Mouse (Mus musculus) heart, postnatal 0 days (tissue): ENCODE measurements at regions not wholly inside any gene's neighbourhood (a gene's known extent, or its start where the extent isn't known, plus 50 kb on each side); places are given as distances from the start of the nearest gene placed in this dataset.

Source experiments
- ATAC-seq: fragments of 200-750 bp; cut with Nextera tagmentation; 2 replicates; pipeline ENCODE4 v1.8.0; 2017; ENCODE audit warnings: low read depth, moderate number of reproducible peaks, moderate library complexity; ENCODE audit not compliant: insufficient read depth
- DNase-seq: peaks from one replicate; pipeline ENCODE4 v3.0.0-alpha.2; 2016; ENCODE audit warnings: low spot score
- H3K27ac ChIP-seq: fragments of 300-500 bp; sonication (generic); 2 replicates; pipeline ENCODE4 v1.5.1; 2014; ENCODE audit warnings: low read depth, mild to moderate bottlenecking
- H3K27me3 ChIP-seq: fragments of 300-500 bp; sonication (generic); 2 replicates; pipeline ENCODE4 v1.6.1; 2014; ENCODE audit warnings: low read length, mixed read lengths; ENCODE audit not compliant: control insufficient read depth, insufficient read depth
- H3K36me3 ChIP-seq: fragments of 300-500 bp; sonication (generic); replicated peaks from 2 replicates; pipeline ENCODE4 v1.6.1; 2014; ENCODE audit warnings: low read length, mixed read lengths; ENCODE audit not compliant: control insufficient read depth, insufficient read depth
- H3K4me1 ChIP-seq: fragments of 300-500 bp; sonication (generic); 2 replicates; pipeline ENCODE4 v1.6.1; 2014; ENCODE audit warnings: antibody characterized with exemption; ENCODE audit not compliant: control insufficient read depth, insufficient read depth
- H3K4me2 ChIP-seq: fragments of 300-500 bp; sonication (generic); 2 replicates; pipeline ENCODE4 v1.6.1; 2014; ENCODE audit warnings: low read depth, mild to moderate bottlenecking, low read length, moderate library complexity
- H3K4me3 ChIP-seq: fragments of 300-500 bp; sonication (generic); 2 replicates; pipeline ENCODE4 v1.5.1; 2014; ENCODE audit warnings: low read depth, low read length
- H3K9ac ChIP-seq: fragments of 300-500 bp; sonication (generic); replicated peaks from 2 replicates; pipeline ENCODE4 v1.6.1; 2014; ENCODE audit warnings: low read depth, low read length, mixed read lengths
- H3K9me3 ChIP-seq: fragments of 300-500 bp; sonication (generic); replicated peaks from 2 replicates; pipeline ENCODE4 v1.6.1; 2016; ENCODE audit warnings: low read length; ENCODE audit not compliant: control insufficient read depth
- CTCF ChIP-seq: IDR thresholded peaks from 2 replicates; pipeline ENCODE4 v1.5.1; 2016; ENCODE audit warnings: antibody characterized with exemption, control low read depth, low read depth
- EP300 ChIP-seq: IDR thresholded peaks from 2 replicates; pipeline ENCODE4 v1.6.1; 2016; ENCODE audit warnings: antibody characterized with exemption, low read depth
- WGBS: fragments of 180-500 bp; shearing (Covaris S2); extraction: QIAGEN DNeasy Blood & Tissue Kit; methylation state at CpG from one replicate; pipeline ENCODE4 v1.1.7; 2014; 5-methylcytosine and 5-hydroxymethylcytosine counted together

DNA sequence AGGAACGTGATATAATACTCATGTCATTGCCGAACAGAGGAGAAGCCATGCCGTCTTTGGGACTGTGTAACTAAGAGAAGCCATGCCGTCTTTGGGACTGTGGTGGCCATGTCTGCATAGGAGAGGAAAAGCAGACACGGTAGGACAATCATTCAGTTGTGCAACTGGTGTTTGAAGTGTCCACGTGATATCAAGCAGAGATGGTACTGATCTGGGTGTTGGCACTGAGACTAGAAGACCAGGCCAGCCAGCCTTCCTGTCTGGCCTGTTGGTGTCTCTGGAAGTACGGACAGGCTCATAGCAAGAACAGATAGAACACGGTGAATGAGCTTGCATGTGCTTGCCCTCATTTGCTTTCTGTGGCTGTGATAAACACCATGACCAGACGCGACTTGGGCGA, 175.7 kb downstream of the Slc38a4 start:
- H3K4me2 ChIP-seq, result no peak overlapping the region
- H3K9me3 ChIP-seq, result no peaks in the 10 kb centered on the region
- WGBS, result 77% methylated on average over 11 of the region's 11 CpGs
- H3K4me1 ChIP-seq, result no peaks in the 10 kb centered on the region
- H3K27me3 ChIP-seq, result no peaks in the 10 kb centered on the region
- no peak for ATAC-seq
- H3K9ac ChIP-seq, result no peak overlapping the region
- H3K36me3 ChIP-seq, result no peaks in the 10 kb centered on the region
- no peak overlapping the region for H3K4me3 ChIP-seq
- H3K27ac ChIP-seq, result no peak overlapping the region
- TF ChIP-seq CTCF (no peak), EP300 (no peak)
- no peak for DNase-seq

DNA sequence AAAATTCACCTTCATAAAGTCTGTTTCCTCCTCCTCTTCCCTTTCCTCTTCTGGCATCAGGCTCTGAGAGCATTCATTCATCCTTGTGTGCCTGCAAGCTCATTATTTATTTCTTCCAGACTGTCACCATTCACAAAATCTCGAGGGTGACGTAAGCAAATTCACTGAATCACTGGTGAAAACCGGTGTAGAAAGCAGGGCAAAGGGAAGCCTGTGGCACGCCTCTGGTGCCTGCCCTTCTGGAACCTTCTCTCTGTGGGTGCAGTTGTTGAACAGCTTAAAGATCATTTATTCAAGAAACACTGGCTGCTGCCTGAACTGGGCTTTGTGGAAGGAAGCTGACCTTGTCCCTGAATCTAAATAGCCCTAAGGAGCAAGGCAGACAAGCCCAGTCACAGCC, 177.0 kb downstream of the Slc38a4 start:
- Histone ChIP-seq H3K4me2 (no peak overlapping the region), H3K9me3 (no peaks in the 10 kb centered on the region), H3K9ac (no peak overlapping the region), H3K36me3 (no peaks in the 10 kb centered on the region), H3K27ac (no peak overlapping the region), H3K27me3 (no peaks in the 10 kb centered on the region), H3K4me1 (no peaks in the 10 kb centered on the region), H3K4me3 (no peak overlapping the region)
- 69% methylated on average over 4 of the region's 4 CpGs for WGBS
- TF ChIP-seq CTCF (no peak), EP300 (no peak)
- ATAC-seq, result no peak
- DNase-seq, result no peak

DNA sequence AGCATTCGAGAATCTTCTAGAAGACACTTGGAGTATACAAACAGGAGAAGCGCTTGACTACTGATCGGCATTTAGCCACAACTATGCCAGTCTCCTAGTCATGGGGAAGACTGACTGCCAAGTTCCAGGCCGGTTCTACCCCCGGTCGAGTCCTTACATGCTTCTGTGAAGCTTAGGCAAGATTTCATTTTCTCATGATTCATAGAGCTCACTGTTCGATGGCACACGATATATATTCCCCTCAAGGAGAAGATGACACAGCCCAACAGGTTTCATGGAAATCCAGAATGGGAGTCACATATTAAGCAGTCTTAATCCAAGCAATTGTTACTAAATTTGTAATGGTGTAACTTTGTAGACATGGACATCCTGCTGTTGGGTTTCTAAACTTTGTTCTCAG, 177.8 kb downstream of the Slc38a4 start:
- WGBS, result 91% methylated on average over 8 of the region's 8 CpGs
- H3K4me2 ChIP-seq, result no peak overlapping the region
- no peaks in the 10 kb centered on the region for H3K36me3 ChIP-seq
- no peak overlapping the region for H3K27ac ChIP-seq
- H3K27me3 ChIP-seq, result no peaks in the 10 kb centered on the region
- DNase-seq (no peak), ATAC-seq (no peak)
- H3K4me3 ChIP-seq, result no peak overlapping the region
- no peak overlapping the region for H3K9ac ChIP-seq
- H3K4me1 ChIP-seq, result no peaks in the 10 kb centered on the region
- TF ChIP-seq CTCF, result no peak
- no peaks in the 10 kb centered on the region for H3K9me3 ChIP-seq

DNA sequence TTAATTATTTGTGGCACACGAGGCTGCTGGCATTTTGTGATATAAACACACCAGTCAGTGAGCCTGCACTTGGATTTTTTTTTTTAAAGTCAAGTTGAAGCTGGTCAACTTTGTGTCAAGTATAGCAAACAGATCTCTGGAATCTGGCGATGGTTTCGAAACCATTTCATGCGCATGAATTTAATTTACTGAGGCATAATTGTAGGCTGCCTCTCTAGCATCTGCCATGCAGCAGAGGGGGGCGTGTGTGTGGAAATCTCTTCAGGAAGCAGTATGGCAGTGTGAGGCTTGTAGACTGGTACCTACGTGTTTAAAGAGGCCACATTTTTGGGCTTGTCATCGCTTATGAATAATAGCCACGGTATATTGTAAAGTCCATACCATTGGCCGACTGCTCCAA, 177.7 kb upstream of the Slc38a2 start:
- Histone ChIP-seq H3K36me3 (no peaks in the 10 kb centered on the region), H3K27ac (no peak overlapping the region), H3K4me2 (no peak overlapping the region), H3K9ac (no peak overlapping the region), H3K9me3 (no peaks in the 10 kb centered on the region), H3K4me3 (no peak overlapping the region), H3K4me1 (no peaks in the 10 kb centered on the region), H3K27me3 (no peaks in the 10 kb centered on the region)
- no peak for DNase-seq
- WGBS, result 85% methylated on average over 9 of the region's 9 CpGs
- ATAC-seq, result no peak
- TF ChIP-seq EP300 (no peak), CTCF (no peak)

DNA sequence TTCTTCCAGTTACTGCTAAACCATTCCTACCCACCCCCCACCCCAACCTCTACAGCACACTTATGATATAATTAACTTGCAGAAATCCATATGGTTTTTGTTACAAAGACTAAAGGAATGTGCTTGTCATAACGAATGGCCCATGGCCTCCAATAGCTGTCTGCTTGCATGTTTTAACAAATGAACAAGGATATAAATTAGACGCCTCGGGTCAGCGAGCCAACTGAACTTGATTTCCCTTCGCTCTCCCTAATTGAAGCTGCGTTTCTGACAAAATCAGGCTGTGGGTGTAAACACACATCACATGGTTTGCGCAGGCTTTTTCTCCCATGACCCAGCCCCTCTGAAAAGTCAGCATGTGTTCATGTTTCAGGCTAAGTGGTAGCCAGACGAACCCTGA, 174.6 kb upstream of the Slc38a2 start:
- H3K36me3 ChIP-seq, result no peaks in the 10 kb centered on the region
- H3K4me2 ChIP-seq, result no peak overlapping the region
- H3K27ac ChIP-seq, result no peak overlapping the region
- no peaks in the 10 kb centered on the region for H3K4me1 ChIP-seq
- ATAC-seq, result no peak
- TF ChIP-seq CTCF (no peak), EP300 (no peak)
- no peak for DNase-seq
- no peaks in the 10 kb centered on the region for H3K9me3 ChIP-seq
- WGBS, result 79% methylated on average over 8 of the region's 8 CpGs
- no peaks in the 10 kb centered on the region for H3K27me3 ChIP-seq
- no peak overlapping the region for H3K9ac ChIP-seq
- no peak overlapping the region for H3K4me3 ChIP-seq

DNA sequence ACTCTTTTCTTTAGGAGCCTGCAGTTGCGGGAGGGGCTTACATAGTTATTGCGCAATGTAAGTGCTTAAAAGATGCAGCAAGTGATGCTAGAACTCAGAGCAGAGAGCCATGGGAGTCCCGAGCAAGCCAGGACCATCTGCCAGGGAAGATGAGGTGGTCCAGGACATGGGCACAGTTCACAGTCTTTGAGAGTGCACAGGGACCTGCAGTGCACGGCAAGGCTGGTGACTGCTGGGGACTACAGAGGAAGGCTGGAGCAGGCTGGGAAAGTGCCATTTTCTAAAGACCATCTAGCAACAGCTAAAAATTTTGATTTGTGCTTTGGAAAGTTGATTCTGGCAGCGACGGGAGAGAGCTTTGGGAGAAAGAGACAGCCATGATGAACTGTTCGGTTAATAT, 174.0 kb upstream of the Slc38a2 start:
- no peaks in the 10 kb centered on the region for H3K9me3 ChIP-seq
- no peak for ATAC-seq
- TF ChIP-seq EP300, result no peak
- TF ChIP-seq CTCF, result no peak
- H3K4me2 ChIP-seq, result no peak overlapping the region
- H3K4me3 ChIP-seq, result no peak overlapping the region
- H3K36me3 ChIP-seq, result no peaks in the 10 kb centered on the region
- WGBS, result 86% methylated on average over 7 of the region's 7 CpGs
- H3K27ac ChIP-seq, result no peak overlapping the region
- no peak overlapping the region for H3K9ac ChIP-seq
- DNase-seq, result no peak
- no peaks in the 10 kb centered on the region for H3K4me1 ChIP-seq
- no peaks in the 10 kb centered on the region for H3K27me3 ChIP-seq
